Mouse (Mus musculus) limb, embryonic 15.5 days (tissue): Measurements from ENCODE around the gene Sbk3. TPM values are rescaled to one million over a fixed set of nuclear protein-coding genes. Genes with fewer than 3 reads are reported as not detected.
A peak's percentile ranks its signal among the peaks of the same experiment; 100 is the strongest.
"Not testable (repeated sequence)": the region's sequence is repeated elsewhere in the genome, so short reads cannot be mapped to it uniquely, and the experiment has no call there.

Source experiments
- ATAC-seq: fragments of 200-750 bp; cut with Nextera tagmentation; 2 replicates; pipeline ENCODE4 v1.8.0; 2017; ENCODE audit warnings: low read depth, moderate TSS enrichment; ENCODE audit not compliant: insufficient number of reproducible peaks, low FRiP score, low TSS enrichment
- H3K27ac ChIP-seq: fragments of 300-500 bp; sonication (generic); 2 replicates; pipeline ENCODE4 v1.5.1; 2015; ENCODE audit warnings: moderate library complexity, mild to moderate bottlenecking, inconsistent platforms
- H3K27me3 ChIP-seq: fragments of 300-500 bp; sonication (generic); 2 replicates; pipeline ENCODE4 v1.6.1; 2015; ENCODE audit warnings: inconsistent platforms
- H3K36me3 ChIP-seq: fragments of 300-500 bp; sonication (generic); 2 replicates; pipeline ENCODE4 v1.6.1; 2015; ENCODE audit warnings: inconsistent platforms
- H3K4me1 ChIP-seq: fragments of 300-500 bp; sonication (generic); 2 replicates; pipeline ENCODE4 v1.6.1; 2015; ENCODE audit warnings: inconsistent platforms
- H3K4me2 ChIP-seq: fragments of 300-500 bp; sonication (generic); 2 replicates; pipeline ENCODE4 v1.6.1; 2015; ENCODE audit warnings: mild to moderate bottlenecking, inconsistent platforms
- H3K4me3 ChIP-seq: fragments of 300-500 bp; sonication (generic); 2 replicates; pipeline ENCODE4 v1.5.1; 2015; ENCODE audit warnings: mild to moderate bottlenecking, inconsistent platforms
- H3K9ac ChIP-seq: fragments of 300-500 bp; sonication (generic); 2 replicates; pipeline ENCODE4 v1.6.1; 2015; ENCODE audit warnings: inconsistent platforms
- H3K9me3 ChIP-seq: fragments of 300-500 bp; sonication (generic); 2 replicates; pipeline ENCODE4 v1.6.1; 2016; ENCODE audit warnings: inconsistent platforms
- WGBS: fragments of 180-500 bp; shearing (Covaris S2); methylation state at CpG from one replicate; pipeline ENCODE4 v1.1.7; 2015; 5-methylcytosine and 5-hydroxymethylcytosine counted together
- polyA plus RNA-seq: library from polyadenylated mRNA; unstranded; fragments of >200 nt; fragmentation: Nextera tagmentation; extraction: Ambion mirVana; gene quantifications from 2 replicates; pipeline ENCODE4 v1.2.1, GENCODE M21; 2015

The Sbk3 gene
- polyA plus RNA-seq, 1 experiment from 2014 or later, result not detected

DNA sequence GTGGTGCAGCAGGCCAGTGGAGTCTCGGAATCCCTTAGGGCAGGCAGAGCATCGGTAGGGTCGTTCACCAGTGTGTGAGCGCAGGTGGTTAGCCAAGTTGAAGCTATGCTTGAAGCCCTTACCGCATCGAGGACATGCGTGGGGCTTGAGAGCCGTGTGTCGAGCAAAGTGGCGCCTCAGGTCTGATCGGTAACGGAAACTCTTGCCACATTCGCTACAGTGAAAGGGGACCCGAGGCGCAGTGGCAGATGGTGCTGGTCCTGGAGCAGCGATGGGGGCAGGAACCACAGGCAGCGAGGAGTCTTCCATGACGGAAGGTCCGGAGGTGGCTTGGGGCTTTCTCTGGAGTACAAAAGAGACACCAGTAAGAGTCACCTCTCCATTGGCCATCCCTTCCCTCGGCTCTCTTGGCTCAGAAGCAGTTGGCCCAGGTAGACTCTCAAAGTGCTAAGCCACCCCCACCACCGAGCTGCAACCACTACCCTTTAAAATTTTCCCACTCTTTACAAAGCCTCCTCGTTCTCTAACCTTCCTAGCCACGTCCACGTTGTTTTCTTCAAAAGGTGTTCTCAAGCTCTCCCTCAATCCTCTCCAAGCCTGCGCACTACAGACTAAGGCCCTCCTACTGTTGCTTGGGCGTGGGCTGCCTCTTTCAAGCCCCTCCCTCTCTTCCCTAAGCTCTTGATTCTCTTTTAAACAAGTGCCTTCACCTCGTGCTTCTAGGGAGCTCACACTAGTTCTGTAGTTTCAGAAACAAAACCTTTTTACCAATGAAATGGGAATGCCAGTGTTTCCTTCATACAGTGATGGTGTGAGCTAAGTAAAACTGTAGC is 41.9 kb upstream of the Sbk3 start:
- no peaks in the 10 kb centered on the region for H3K9me3 ChIP-seq
- WGBS, result 92% methylated on average over 27 of the region's 27 CpGs
- H3K9ac ChIP-seq, result no peak overlapping the region
- peaks cover 10% of the 10 kb centered on the region; the same call in 1 of the 2 replicates for H3K4me1 ChIP-seq
- H3K27ac ChIP-seq, result no peak overlapping the region
- ATAC-seq, result no peak
- peaks cover 55% of the 10 kb centered on the region for H3K36me3 ChIP-seq
- peak overlapping the region; percentile 74; the same call in 1 of the 2 replicates for H3K4me3 ChIP-seq
- H3K4me2 ChIP-seq, result no peak overlapping the region
- no peaks in the 10 kb centered on the region for H3K27me3 ChIP-seq

DNA sequence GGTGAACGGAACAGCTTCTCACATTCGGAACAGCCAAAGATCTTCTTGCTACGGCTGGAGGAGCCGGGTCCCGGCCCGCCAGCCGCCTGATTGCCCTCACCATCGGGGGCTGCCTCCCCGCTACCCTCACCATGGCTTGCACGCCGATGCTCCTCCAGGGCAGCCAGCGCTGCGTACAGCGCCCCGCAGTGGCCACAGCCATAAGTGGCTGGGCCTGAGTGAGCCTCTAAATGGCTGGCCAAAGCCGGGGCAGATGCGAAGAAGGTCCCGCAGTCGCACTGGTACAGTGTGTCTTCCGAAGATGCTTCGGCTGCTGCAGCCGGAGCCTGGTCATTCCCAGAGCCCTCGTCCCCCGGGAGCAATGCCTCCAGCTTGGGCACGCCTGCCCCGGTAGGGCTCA is 37.3 kb upstream of the Sbk3 start:
- H3K27me3 ChIP-seq, result no peaks in the 10 kb centered on the region
- H3K36me3 ChIP-seq, result peaks cover 68% of the 10 kb centered on the region
- H3K4me2 ChIP-seq, result no peak overlapping the region
- H3K27ac ChIP-seq, result no peak overlapping the region
- peaks cover 5% of the 10 kb centered on the region; the same call in 1 of the 2 replicates for H3K4me1 ChIP-seq
- H3K4me3 ChIP-seq, result no peak overlapping the region
- H3K9ac ChIP-seq, result no peak overlapping the region
- WGBS, result 97% methylated on average over 26 of the region's 26 CpGs
- H3K9me3 ChIP-seq, result no peaks in the 10 kb centered on the region
- ATAC-seq, result no peak

DNA sequence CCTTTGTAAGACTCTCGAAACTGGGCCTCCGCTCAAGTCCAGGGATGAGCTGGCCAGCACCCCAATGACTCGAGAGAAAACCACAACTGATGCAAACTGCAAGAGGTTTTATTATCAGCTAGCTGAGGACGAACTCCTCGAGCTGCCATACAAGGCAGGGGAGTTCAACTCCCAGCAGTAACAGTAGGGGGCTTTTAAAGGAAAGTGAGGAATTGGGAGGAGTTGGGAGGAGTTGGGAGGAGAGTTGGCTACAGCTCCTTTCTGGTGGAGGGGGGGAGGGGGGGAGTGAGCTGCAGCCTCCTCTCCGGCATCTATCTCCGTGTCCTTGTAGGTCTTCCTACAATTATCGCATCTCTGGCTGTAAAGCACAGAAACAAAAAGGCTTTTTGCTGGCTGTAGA is 31.9 kb upstream of the Sbk3 start:
- H3K27ac ChIP-seq, H3K9me3 ChIP-seq, H3K4me2 ChIP-seq, H3K4me1 ChIP-seq, ATAC-seq, H3K4me3 ChIP-seq, H3K27me3 ChIP-seq, H3K9ac ChIP-seq: not testable (repeated sequence)
- 61% methylated on average over 8 of the region's 8 CpGs for WGBS
- H3K36me3 ChIP-seq, result peaks cover 18% of the 10 kb centered on the region

DNA sequence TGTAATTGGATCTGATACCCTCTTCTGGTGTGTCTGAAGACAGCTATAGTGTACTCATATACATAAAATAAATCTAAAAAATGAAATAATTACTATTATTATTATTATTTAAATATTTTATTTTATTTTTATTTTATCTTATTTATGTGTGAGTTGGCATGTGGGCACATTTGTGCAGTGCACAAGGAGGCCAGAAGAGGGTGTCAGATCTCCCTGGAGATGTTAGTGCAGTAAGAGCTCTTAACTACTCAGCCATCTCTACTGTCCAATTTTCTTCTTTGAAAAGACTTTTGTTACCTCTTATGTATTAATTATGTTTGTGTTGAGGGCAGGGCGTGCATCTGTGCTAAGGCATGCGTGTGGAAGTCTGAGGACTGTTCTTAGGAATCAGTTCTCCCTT is 28.9 kb upstream of the Sbk3 start:
- H3K4me3 ChIP-seq, result no peak overlapping the region
- H3K27ac ChIP-seq, result no peak overlapping the region
- no peaks in the 10 kb centered on the region for H3K27me3 ChIP-seq
- 70% methylated on average over 2 of the region's 2 CpGs for WGBS
- H3K9ac ChIP-seq, result no peak overlapping the region
- no peak for ATAC-seq
- no peak overlapping the region for H3K4me2 ChIP-seq
- H3K36me3 ChIP-seq, result peaks cover 3% of the 10 kb centered on the region; the same call in 1 of the 2 replicates
- no peaks in the 10 kb centered on the region for H3K9me3 ChIP-seq
- H3K4me1 ChIP-seq, result peaks cover 12% of the 10 kb centered on the region

DNA sequence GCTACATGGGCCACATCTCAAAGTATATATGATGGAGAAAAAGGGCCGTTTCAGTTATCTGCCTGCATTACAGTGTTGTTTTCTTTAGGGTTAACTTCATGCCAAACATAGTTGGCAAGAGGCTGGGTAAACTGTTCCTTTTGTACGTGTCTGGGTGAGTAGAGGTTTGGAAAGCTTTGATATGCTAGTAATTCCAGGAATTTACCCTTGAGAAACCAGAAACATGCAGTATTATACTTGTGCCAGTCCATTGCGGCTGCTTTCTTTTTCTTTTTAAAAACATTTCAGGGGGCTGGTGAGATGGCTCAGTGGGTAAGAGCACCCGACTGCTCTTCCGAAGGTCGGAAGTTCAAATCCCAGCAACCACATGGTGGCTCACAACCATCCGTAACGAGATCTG is 26.0 kb upstream of the Sbk3 start:
- Histone ChIP-seq H3K27ac (no peak overlapping the region), H3K9ac (no peak overlapping the region), H3K4me1 (peaks cover 30% of the 10 kb centered on the region), H3K27me3 (peaks cover 12% of the 10 kb centered on the region), H3K4me3 (peak overlapping the region; percentile 60), H3K9me3 (no peaks in the 10 kb centered on the region), H3K4me2 (peak overlapping the region; percentile 81), H3K36me3 (peaks cover 27% of the 10 kb centered on the region)
- 53% methylated on average over 8 of the region's 8 CpGs for WGBS
- ATAC-seq, result no peak

DNA sequence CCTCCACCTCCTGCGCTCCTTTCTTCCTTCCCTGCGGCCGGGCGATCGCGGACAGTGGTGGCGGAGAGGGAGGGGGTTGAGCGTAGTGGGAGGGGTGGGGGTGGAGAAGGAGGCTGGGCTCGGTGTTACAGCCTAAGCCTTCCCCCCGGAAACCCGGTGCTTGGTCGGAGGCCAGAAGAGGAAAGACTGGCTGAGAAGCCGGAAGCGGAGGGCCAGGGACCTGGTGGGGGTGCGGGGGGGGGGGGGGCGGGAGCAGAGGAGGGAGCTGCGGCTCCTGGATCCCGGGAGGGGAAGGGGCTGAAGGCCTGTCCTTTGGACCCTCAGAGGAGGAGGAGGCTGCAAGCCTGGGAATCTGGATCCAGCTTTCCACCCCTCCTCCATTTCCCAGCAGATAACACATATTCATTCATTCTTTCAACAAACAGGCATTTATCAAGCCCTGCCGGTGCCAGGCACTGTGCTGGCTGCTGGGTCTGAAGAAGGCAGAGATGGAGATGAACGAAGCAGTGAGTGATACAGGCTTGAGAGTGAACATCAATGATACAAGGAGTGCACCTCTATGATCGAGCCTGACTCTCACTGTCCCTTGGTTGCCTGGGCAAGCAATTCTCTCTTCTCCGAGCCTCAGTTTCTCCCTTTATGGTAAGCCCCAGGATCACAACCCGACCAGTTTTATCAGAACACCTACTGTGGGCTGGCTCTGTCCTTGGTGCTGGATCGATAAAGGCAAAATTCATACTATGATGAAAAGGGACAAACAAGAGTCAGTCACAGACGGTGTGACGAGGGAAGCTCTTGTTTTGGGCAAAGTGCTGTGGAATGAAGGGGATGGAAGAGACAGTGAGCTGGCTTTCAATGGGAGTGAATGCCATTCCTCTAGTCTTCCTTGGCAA is 25.3 kb upstream of the Sbk3 start, which contains the start of gene Zfp579:
Zfp579 (minus strand) TSS at position 156 of the 893 bp plus-strand sequence.
- Histone ChIP-seq H3K27ac (peak within 1 kb of the TSS; percentile 71), H3K36me3 (peaks cover 33% of the 10 kb centered on the region), H3K4me2 (peak within 1 kb of the TSS; percentile 81), H3K9ac (peak within 1 kb of the TSS; percentile 74), H3K9me3 (0 out of 2 replicates have a peak, but pooled peaks cover 3% of the 10 kb centered on the region), H3K4me3 (peak within 1 kb of the TSS; percentile 60), H3K27me3 (peaks cover 12% of the 10 kb centered on the region), H3K4me1 (peaks cover 30% of the 10 kb centered on the region)
- WGBS, result 6% methylated on average over 19 of the region's 26 CpGs
- ATAC-seq, result peak; percentile 75

DNA sequence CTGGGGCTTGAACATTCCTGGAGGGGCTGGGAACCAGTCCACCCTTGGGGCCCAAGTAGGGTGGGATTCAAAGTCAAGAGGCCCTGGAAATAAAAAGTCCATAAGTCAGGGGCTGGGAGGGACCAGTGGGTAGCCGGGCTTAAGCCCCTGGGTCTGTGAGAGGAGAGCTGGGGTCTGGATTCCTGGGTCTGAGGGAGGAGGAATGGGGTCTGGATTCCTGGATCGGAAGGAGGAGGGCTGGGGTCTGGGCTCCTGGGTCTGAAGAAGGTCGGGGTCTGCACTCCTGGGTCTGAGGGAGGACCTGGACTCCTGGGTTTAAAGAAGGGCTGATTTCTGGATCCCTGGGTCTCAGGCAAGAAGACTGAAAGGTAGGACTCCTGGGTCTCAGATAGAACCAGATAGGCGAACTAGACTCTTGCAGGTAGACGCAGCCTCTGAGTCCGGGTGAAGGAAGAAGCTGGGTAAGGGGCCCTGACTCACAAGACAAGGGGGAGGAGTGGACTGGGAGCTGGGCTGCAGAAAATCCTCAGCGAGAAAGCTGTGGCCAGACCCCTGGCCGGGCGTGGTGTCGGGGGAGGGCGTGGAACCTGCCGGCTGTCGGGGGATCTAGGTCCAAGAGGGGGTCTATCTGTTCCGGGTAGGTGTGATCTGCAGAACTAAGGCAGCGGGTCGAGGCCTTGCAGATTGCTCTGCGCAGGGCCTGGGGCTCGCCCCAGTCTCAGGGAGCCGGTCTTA is 24.5 kb upstream of the Sbk3 start:
- ATAC-seq, result peak; percentile 40; the same call in 1 of the 2 replicates
- H3K27ac ChIP-seq, result peak overlapping the region; percentile 52
- H3K36me3 ChIP-seq, result peaks cover 35% of the 10 kb centered on the region
- H3K9ac ChIP-seq, result peak overlapping the region; percentile 74
- H3K27me3 ChIP-seq, result peaks cover 12% of the 10 kb centered on the region
- peak overlapping the region; percentile 81 for H3K4me2 ChIP-seq
- 4% methylated on average over 19 of the region's 19 CpGs for WGBS
- peak overlapping the region; percentile 60 for H3K4me3 ChIP-seq
- H3K9me3 ChIP-seq, result 0 out of 2 replicates have a peak, but pooled peaks cover 5% of the 10 kb centered on the region
- H3K4me1 ChIP-seq, result peaks cover 30% of the 10 kb centered on the region

DNA sequence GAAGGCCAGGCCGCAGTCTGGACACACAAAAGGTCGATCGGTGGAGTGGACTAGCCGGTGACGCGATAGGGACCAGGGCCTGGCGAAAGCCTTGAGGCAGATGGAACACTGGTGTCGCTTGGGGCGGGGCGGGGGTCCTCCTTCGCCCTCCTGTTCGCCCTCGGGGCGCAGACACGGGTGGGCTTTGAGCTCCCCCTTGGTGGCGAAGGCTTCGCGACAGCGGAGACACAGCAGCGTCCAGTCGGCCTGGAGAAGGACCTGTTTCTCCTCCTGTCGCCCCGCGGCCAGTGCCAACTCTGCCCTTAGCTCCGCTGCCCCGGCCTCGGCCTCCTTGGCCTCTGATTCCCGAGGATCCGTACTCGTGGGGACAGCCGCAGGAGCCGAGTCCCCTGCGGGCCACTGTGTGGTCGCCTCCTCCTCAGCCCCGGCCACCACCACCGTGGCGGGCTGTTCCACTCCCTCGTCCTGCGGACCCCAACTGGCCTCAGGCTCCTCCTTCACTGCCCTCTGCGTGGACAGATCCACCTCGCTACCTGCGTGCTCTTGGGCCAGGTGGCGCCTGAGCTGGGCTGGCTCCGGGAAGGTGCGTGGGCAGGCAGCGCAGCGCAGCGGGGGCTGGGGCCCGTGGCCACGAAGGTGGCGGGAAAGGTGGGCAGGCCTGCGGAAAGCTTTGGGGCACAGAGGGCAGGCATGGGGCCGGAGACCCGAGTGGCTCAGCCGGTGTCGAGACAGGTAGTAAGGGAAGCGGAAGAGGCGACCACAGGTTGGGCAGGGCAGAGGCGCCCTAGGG is 23.2 kb upstream of the Sbk3 start:
- H3K27me3 ChIP-seq, result peaks cover 12% of the 10 kb centered on the region
- H3K4me2 ChIP-seq, result no peak overlapping the region
- 0 out of 2 replicates have a peak, but pooled peaks cover 5% of the 10 kb centered on the region for H3K9me3 ChIP-seq
- ATAC-seq, result no peak
- no peak overlapping the region for H3K27ac ChIP-seq
- WGBS, result 55% methylated on average over 59 of the region's 59 CpGs
- H3K36me3 ChIP-seq, result peaks cover 35% of the 10 kb centered on the region
- H3K4me3 ChIP-seq, result peak overlapping the region; percentile 60; the same call in 1 of the 2 replicates
- H3K9ac ChIP-seq, result no peak overlapping the region
- peaks cover 30% of the 10 kb centered on the region for H3K4me1 ChIP-seq

DNA sequence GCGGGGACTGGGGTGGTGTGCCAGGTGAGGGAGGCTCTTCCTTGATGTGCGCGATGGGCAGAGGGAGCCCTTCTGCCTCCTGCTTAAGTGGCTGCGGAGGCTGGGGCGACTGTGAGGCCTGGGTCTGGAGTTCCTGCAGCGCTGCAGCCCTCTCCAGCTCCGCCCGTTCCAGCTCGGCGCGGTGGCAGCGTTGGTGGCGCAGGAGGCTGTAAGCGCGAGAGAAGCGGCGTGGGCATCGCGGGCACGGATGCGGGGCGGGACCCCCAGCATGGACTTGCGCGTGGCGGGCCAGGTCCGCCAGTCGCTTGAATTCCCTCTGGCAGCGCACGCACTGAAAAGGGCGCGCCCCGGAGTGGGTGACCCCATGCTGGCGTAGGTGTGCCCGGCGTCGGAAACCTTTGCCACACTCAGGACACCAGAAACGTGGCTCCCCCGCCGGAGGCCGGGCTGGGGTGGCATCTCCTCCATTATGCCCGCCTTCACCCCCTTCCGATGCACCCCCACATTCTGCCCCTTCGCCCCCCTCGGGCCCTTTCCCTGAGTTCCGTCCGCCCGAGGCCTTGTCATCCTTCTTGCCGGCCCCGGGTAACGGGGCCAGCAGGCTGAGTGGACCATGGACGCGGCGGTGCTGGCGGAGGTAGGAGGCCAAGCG is 22.5 kb upstream of the Sbk3 start:
- 47% methylated on average over 55 of the region's 55 CpGs for WGBS
- Histone ChIP-seq H3K4me2 (no peak overlapping the region), H3K36me3 (peaks cover 35% of the 10 kb centered on the region), H3K4me1 (peaks cover 30% of the 10 kb centered on the region), H3K4me3 (no peak overlapping the region), H3K9ac (no peak overlapping the region), H3K27ac (no peak overlapping the region), H3K9me3 (0 out of 2 replicates have a peak, but pooled peaks cover 5% of the 10 kb centered on the region), H3K27me3 (peaks cover 12% of the 10 kb centered on the region)
- no peak for ATAC-seq

DNA sequence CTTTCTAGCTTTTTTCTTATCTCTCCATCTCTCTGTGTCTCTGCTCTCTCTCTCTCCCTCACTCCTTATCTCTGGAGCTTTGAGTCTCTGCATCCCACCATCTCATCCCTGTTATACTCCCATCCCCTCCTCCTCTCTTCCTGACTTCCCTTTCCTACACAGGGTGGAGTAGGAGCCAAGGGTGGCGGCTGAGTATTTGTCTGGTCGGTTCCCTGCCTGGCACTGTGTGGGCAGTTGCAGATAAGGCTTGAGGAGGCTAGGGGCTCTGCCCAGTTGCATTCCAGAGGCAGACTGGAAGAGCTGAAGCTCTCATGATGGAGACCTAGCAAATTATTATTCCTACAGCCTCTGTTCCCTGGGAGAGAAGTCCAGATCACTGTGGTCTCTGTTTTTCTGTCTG is 17.3 kb upstream of the Sbk3 start:
- H3K27ac ChIP-seq, result no peak overlapping the region
- no peak overlapping the region for H3K4me3 ChIP-seq
- no peak overlapping the region for H3K9ac ChIP-seq
- WGBS, result 54% methylated on average over 2 of the region's 2 CpGs
- H3K36me3 ChIP-seq, result peaks cover 20% of the 10 kb centered on the region
- 0 out of 2 replicates have a peak, but pooled peaks cover 2% of the 10 kb centered on the region for H3K4me1 ChIP-seq
- H3K9me3 ChIP-seq, result 0 out of 2 replicates have a peak, but pooled peaks cover 5% of the 10 kb centered on the region
- no peak for ATAC-seq
- peaks cover under 1% of the 10 kb centered on the region; the same call in 1 of the 2 replicates for H3K27me3 ChIP-seq
- no peak overlapping the region for H3K4me2 ChIP-seq
